Comparison of ENCODE assay signal across 8 mouse cellular contexts in genomic region chr9:63146126-63146855, GRCm38 (mm10). TPM values are rescaled to one million over a fixed set of nuclear protein-coding genes. Genes with fewer than 3 reads are reported as not detected.
DNase-seq lines count a peak whose midpoint lies in the region; ATAC-seq and TF ChIP-seq lines count a peak whose summit lies in the region.

No protein-coding gene starts in this region.

- no peaks in the 10 kb centered on the region for H3K79me2 ChIP-seq in myocyte (ENCODE audit: control insufficient read depth, insufficient read depth)

- H3K4me1 ChIP-seq in liver, embryonic 11.5 days (replicated peaks; ENCODE audit: control insufficient read depth, insufficient read depth, low read length), result peaks cover 12% of the 10 kb centered on the region; the same call in 1 of the 2 replicates
- peaks cover 84% of the 10 kb centered on the region for H3K4me1 ChIP-seq in forebrain, embryonic 10.5 days
- H3K4me1 ChIP-seq in intestine, embryonic 15.5 days (replicated peaks), result peaks cover 63% of the 10 kb centered on the region

- ATAC-seq in liver, embryonic 11.5 days (replicated peaks; ENCODE audit: low FRiP score), result no peak
- ATAC-seq in intestine, embryonic 15.5 days, result no peak

- intact Hi-C loops in left cerebral cortex, postnatal 10 days (cut with DNase I), result no loop called here

- no peak overlapping the region for H3K4me2 ChIP-seq in liver, embryonic 11.5 days
- peak overlapping the region; percentile 50 for H3K4me2 ChIP-seq in intestine, embryonic 15.5 days (replicated peaks)
- peak overlapping the region; percentile 24 for H3K4me2 ChIP-seq in myocyte (ENCODE audit: low read depth)

- peak overlapping the region; percentile 13 for H3K4me3 ChIP-seq in liver, embryonic 11.5 days (ENCODE audit: low read depth, low read length)
- H3K4me3 ChIP-seq in forebrain, embryonic 10.5 days, result peak overlapping the region; percentile 37
- peak overlapping the region; percentile 26 for H3K4me3 ChIP-seq in intestine, embryonic 15.5 days (replicated peaks)
- no peak overlapping the region for H3K4me3 ChIP-seq in myocyte

- TF ChIP-seq POLR2A in myocyte (IDR thresholded peaks at IDR 0.05; ENCODE audit: insufficient read length, low read depth), result no peak

- no peak overlapping the region for H3K27ac ChIP-seq in liver, embryonic 11.5 days (ENCODE audit: low read depth, low read length)
- H3K27ac ChIP-seq in forebrain, embryonic 10.5 days, result no peak overlapping the region
- no peak overlapping the region for H3K27ac ChIP-seq in intestine, embryonic 15.5 days

- no peak overlapping the region for H3K9ac ChIP-seq in liver, embryonic 11.5 days (ENCODE audit: low read depth, low read length)
- H3K9ac ChIP-seq in intestine, embryonic 15.5 days, result no peak overlapping the region

- peaks cover 100% of the 10 kb centered on the region for H3K27me3 ChIP-seq in liver, embryonic 11.5 days (replicated peaks; ENCODE audit: control insufficient read depth, insufficient read depth, low read length)
- peaks cover 100% of the 10 kb centered on the region for H3K27me3 ChIP-seq in forebrain, embryonic 10.5 days (ENCODE audit: poor library complexity, severe bottlenecking)
- peaks cover 100% of the 10 kb centered on the region for H3K27me3 ChIP-seq in intestine, embryonic 15.5 days (replicated peaks)
- H3K27me3 ChIP-seq in myocyte (ENCODE audit: control insufficient read depth, insufficient read depth, insufficient read length), result peaks cover 91% of the 10 kb centered on the region

- no peak for DNase-seq in liver, embryonic 11.5 days (ENCODE audit: low spot score)
- DNase-seq in liver, result no peak
- no peak for DNase-seq in forebrain, embryonic 10.5 days (ENCODE audit: extremely low spot score, low spot score)
- DNase-seq in spleen, postnatal 14 days (ENCODE audit: low spot score in 2 of 2), result no peak
- no peak for DNase-seq in left cerebral cortex, postnatal 10 days (ENCODE audit: extremely low spot score in 1 of 2, low spot score in 2 of 2)
- no peak for DNase-seq in right cerebral cortex, postnatal 14 days

- no peak overlapping the region for H3ac ChIP-seq in myocyte (ENCODE audit: control insufficient read depth, insufficient read length)

- no peaks in the 10 kb centered on the region for H3K9me3 ChIP-seq in liver, embryonic 11.5 days (ENCODE audit: control insufficient read depth, low read length)
- H3K9me3 ChIP-seq in forebrain, embryonic 10.5 days, result no peaks in the 10 kb centered on the region
- no peaks in the 10 kb centered on the region for H3K9me3 ChIP-seq in intestine, embryonic 15.5 days

- no peaks in the 10 kb centered on the region for H3K36me3 ChIP-seq in liver, embryonic 11.5 days (ENCODE audit: control insufficient read depth, insufficient read depth, low read length)
- no peaks in the 10 kb centered on the region for H3K36me3 ChIP-seq in forebrain, embryonic 10.5 days (replicated peaks)
- no peaks in the 10 kb centered on the region for H3K36me3 ChIP-seq in intestine, embryonic 15.5 days
- no peaks in the 10 kb centered on the region for H3K36me3 ChIP-seq in myocyte (ENCODE audit: control insufficient read depth, insufficient read depth)

- WGBS in liver, embryonic 11.5 days, result 2% methylated on average over 46 of the region's 46 CpGs
- under 1% methylated on average over 46 of the region's 46 CpGs for WGBS in forebrain, embryonic 10.5 days
- 2% methylated on average over 46 of the region's 46 CpGs for WGBS in intestine, embryonic 15.5 days

TF ChIP-seq in myocyte, 11 proteins besides CTCF, POLR2A, EP300 and RAD21:
- TF ChIP-seq USF1 (IDR thresholded peaks at IDR 0.05; ENCODE audit: low read depth), result no peak
- no peak for TF ChIP-seq TCF12 (IDR thresholded peaks at IDR 0.05; ENCODE audit: insufficient read depth, poor library complexity, severe bottlenecking)
- no peak for TF ChIP-seq TCF3 (IDR thresholded peaks at IDR 0.05; ENCODE audit: insufficient read length, low read depth)
- no peak for TF ChIP-seq MYOD1 (IDR thresholded peaks at IDR 0.05; ENCODE audit: control insufficient read depth in 1 of 3, insufficient read length in 2 of 3, low read depth in 2 of 3)
- no peak for TF ChIP-seq MAX (IDR thresholded peaks at IDR 0.05; ENCODE audit: low read depth)
- TF ChIP-seq MYOG (IDR thresholded peaks at IDR 0.05; ENCODE audit: control insufficient read depth in 1 of 3, insufficient read depth in 1 of 3, insufficient read length in 2 of 3, low read depth in 2 of 3), result no peak
- no peak for TF ChIP-seq REST (IDR thresholded peaks at IDR 0.05; ENCODE audit: insufficient read depth, insufficient read length)
- no peak for TF ChIP-seq SRF (IDR thresholded peaks at IDR 0.05; ENCODE audit: control insufficient read depth, insufficient read length, low read depth)
- TF ChIP-seq E2F4 (IDR thresholded peaks at IDR 0.05; ENCODE audit: insufficient read depth), result no peak
- TF ChIP-seq CEBPB (IDR thresholded peaks at IDR 0.05; ENCODE audit: insufficient read depth, poor library complexity, severe bottlenecking), result no peak
- TF ChIP-seq POLR2AphosphoS2 (IDR thresholded peaks at IDR 0.05; ENCODE audit: insufficient read length, low read depth), result no peak

RNA-seq across cellular contexts. Expression of gene Skor1, which starts 2.5 kb away (rescaled TPM):
- not detected in 2 replicates for polyA plus RNA-seq in liver, embryonic 11.5 days (2014; fragmentation: Nextera tagmentation; extraction: Ambion mirVana)
- polyA plus RNA-seq in forebrain, embryonic 10.5 days (2016; fragmentation: Nextera tagmentation; extraction: Ambion mirVana), result 0.05 TPM in 1 of 2 replicates, not detected in the other
- polyA plus RNA-seq in intestine, embryonic 15.5 days (2015; fragmentation: Nextera tagmentation; extraction: Ambion mirVana), result not detected in 2 replicates
- polyA plus RNA-seq in myocyte (2012; fragmentation: generic; extraction: Trizol), result 0.01 TPM
- under 1 TPM; 0.18 to 0.39 TPM for total RNA-seq in left cerebral cortex, postnatal 10 days (2021)
